Mouse (Mus musculus): ENCODE measurements around the gene Mau2. TPM values are rescaled to one million over a fixed set of nuclear protein-coding genes. Genes with fewer than 3 reads are reported as not detected.

Mau2 gene
- 10.1 TPM for polyA plus RNA-seq (2014; fragmentation: Illumina TruSeq; extraction: RNeasy Lipid Tissue Mini Kit (QIAGEN cat#74804); ENCODE audit: low read depth, low replicate concordance)

DNA sequence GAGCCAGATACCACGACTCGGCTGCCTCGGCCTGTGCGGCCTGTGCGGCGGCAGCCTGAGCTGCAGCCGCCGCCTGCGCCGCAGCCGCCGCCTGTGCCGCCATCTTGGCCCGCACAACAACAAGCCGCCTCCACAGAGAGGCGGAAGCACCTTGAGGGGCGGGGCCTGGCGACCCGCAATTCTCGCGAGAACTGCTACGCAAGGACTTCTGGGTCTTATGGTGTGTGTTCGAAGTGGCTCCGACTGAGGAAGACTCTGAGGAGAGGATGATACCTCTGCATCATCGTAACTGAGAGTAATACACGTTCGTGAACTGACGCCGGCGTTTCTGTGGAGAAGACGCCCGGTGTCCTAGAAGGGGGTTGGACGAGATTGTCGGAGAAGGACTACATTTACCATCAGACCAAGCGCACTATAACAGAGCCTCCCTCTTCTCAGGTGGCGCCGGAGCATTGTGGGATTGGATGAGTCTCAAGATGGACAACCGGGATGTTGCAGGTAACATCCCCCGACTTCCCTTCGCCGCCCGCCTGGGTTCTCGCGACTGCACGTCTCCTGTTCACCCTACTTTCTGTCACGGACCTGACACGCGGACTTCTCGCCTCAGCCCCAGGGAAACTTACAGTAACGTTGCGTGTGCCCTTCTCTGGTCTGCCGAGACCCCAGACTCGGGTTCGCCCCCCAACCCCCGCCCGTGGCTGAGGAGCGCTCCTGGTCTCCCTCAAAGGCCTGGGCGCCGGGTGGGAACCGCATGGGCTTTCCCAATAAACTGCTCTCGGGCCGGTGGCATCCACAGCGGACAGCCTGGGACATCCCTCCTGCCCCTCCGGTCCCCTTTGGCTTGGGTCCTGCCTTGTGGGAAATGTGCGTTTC is at the start of gene Mau2, which contains the start of gene Sugp1:
Gene Mau2 (minus strand): TSS at position 152 of the 873 bp plus-strand sequence.
Gene Sugp1 (plus strand): TSS at position 231 of the 873 bp plus-strand sequence.

DNA sequence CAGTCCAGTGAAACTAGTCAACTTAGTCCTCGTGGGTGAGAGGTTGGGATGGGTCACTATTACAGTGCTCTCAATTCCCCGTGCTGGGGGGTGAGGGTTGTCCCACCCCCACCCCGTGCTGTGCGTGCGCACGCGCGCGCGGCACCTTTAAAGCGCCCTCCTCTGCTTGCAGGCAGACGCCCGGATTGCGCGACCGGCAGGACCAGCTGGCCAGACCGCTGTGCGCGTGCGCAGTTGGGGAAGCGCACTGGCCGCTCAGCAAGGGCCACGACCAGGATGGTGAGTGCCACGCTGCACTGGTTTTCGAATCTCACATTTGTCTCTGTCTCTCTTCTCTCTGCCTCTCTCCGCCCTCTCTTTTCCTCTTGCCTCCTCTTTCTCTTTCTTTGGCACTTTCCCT is 40.8 kb upstream of the Mau2 start, which contains the start of gene Hapln4:
Gene Hapln4 (plus strand): TSS at position 173 of the 400 bp plus-strand sequence.

DNA sequence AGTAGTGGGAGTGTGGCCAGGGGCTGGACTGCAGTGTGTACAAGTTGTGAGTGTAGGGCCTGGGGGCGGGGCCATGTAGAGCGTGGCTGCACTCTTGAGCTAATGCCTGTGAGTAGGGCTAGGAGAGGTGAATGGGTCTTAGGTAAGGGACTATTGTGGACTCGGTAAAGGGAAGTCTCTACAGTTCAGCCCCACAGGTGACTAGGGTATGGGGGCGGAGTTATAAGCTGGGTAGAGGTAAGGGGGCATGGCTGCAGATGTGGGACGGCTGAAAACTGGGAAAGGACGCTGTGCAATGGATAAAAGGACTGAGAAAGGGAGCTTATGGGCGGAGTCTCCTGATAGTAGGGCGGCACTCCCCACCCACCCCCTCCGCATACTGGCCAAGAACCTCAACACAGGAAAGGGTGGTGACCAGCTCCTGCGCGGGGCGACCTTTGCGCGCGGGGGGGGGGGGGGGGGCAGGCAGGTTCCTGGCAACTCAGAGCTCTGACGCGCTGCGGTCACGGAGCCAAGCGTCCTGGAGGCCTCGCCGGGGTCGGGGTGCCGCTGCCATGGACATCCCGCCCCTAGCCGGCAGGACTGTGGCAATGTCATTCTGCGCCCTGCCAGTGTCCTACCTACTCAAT is 30.0 kb upstream of the Mau2 start, which contains the start of gene Tm6sf2:
Gene Tm6sf2 (plus strand): TSS at position 484 of the 629 bp plus-strand sequence.

DNA sequence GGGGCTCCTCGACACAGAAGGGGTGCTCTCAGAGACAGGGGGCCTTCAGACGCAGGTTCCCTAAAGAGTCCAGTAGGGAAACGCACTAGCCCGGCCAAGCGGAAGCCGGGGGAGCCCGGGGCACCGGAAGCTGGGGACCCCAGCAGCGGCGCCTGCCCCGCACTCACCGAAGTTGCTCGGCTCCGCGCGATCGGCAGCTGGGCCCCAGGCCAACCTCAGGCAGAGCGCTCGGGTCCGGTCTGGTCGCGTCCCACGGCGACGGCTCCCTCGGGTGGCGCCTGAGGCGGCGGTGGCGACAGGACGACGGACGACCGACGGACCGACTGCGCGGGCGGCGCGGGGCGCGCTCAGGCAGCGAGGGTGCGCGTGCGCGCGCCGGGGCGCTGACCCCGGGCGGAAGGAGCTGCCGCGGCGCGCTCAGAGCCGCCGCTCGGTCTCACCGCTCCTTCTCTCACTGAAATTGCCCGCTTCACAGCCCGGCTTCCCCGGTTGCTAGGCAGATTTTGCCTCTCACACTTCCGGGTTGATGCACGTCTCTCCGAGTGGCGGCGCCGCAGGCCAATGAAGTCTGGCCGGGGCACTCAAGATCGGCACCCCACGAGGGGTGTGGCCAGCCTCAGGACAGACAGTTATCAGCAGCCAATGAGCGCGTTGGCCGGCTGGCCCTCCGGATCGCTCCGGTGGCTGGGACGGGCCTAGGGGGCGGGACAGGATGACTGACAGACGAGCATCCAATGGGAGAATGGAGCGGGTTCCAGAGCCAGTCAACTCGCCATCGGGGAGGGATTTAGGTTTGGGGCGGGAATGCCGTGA is 46.6 kb downstream of the Mau2 start, which contains the start of gene Gatad2a:
Gene Gatad2a (minus strand): TSS at position 609 of the 813 bp plus-strand sequence.

Other genes starting within 250 kb of the Mau2 start
- gene Gmip, start 234.1 kb downstream of the Mau2 start, polyA plus RNA-seq (2014; fragmentation: Illumina TruSeq; extraction: RNeasy Lipid Tissue Mini Kit (QIAGEN cat#74804); ENCODE audit: low read depth, low replicate concordance) = 2.1 TPM
- gene Lpar2, start 220.3 kb downstream of the Mau2 start, polyA plus RNA-seq (2014; fragmentation: Illumina TruSeq; extraction: RNeasy Lipid Tissue Mini Kit (QIAGEN cat#74804); ENCODE audit: low read depth, low replicate concordance) = 1.9 TPM
- gene Pbx4, start 210.2 kb downstream of the Mau2 start, polyA plus RNA-seq (2014; fragmentation: Illumina TruSeq; extraction: RNeasy Lipid Tissue Mini Kit (QIAGEN cat#74804); ENCODE audit: low read depth, low replicate concordance) = not detected
- gene Cilp2, start 155.0 kb downstream of the Mau2 start, polyA plus RNA-seq (2014; fragmentation: Illumina TruSeq; extraction: RNeasy Lipid Tissue Mini Kit (QIAGEN cat#74804); ENCODE audit: low read depth, low replicate concordance) = not detected
- gene Tssk6, start 140.6 kb downstream of the Mau2 start, polyA plus RNA-seq (2014; fragmentation: Illumina TruSeq; extraction: RNeasy Lipid Tissue Mini Kit (QIAGEN cat#74804); ENCODE audit: low read depth, low replicate concordance) = not detected
- not detected for gene Ndufa13, start 140.2 kb downstream of the Mau2 start, polyA plus RNA-seq (2014; fragmentation: Illumina TruSeq; extraction: RNeasy Lipid Tissue Mini Kit (QIAGEN cat#74804); ENCODE audit: low read depth, low replicate concordance)
- not detected for gene Yjefn3, start 140.0 kb downstream of the Mau2 start, polyA plus RNA-seq (2014; fragmentation: Illumina TruSeq; extraction: RNeasy Lipid Tissue Mini Kit (QIAGEN cat#74804); ENCODE audit: low read depth, low replicate concordance)
- 12.7 TPM for gene Gatad2a, start 46.4 kb downstream of the Mau2 start, polyA plus RNA-seq (2014; fragmentation: Illumina TruSeq; extraction: RNeasy Lipid Tissue Mini Kit (QIAGEN cat#74804); ENCODE audit: low read depth, low replicate concordance)
- gene Sugp1, start 79 bp upstream of the Mau2 start, polyA plus RNA-seq (2014; fragmentation: Illumina TruSeq; extraction: RNeasy Lipid Tissue Mini Kit (QIAGEN cat#74804); ENCODE audit: low read depth, low replicate concordance) = 6.7 TPM
- gene Tm6sf2, start 30.2 kb upstream of the Mau2 start, polyA plus RNA-seq (2014; fragmentation: Illumina TruSeq; extraction: RNeasy Lipid Tissue Mini Kit (QIAGEN cat#74804); ENCODE audit: low read depth, low replicate concordance) = not detected
- not detected for gene Hapln4, start 40.7 kb upstream of the Mau2 start, polyA plus RNA-seq (2014; fragmentation: Illumina TruSeq; extraction: RNeasy Lipid Tissue Mini Kit (QIAGEN cat#74804); ENCODE audit: low read depth, low replicate concordance)
- gene Ncan, start 78.1 kb upstream of the Mau2 start, polyA plus RNA-seq (2014; fragmentation: Illumina TruSeq; extraction: RNeasy Lipid Tissue Mini Kit (QIAGEN cat#74804); ENCODE audit: low read depth, low replicate concordance) = not detected
- gene Nr2c2ap, start 88.6 kb upstream of the Mau2 start, polyA plus RNA-seq (2014; fragmentation: Illumina TruSeq; extraction: RNeasy Lipid Tissue Mini Kit (QIAGEN cat#74804); ENCODE audit: low read depth, low replicate concordance) = 1.6 TPM
- 0.52 TPM for gene Rfxank, start 96.4 kb upstream of the Mau2 start, polyA plus RNA-seq (2014; fragmentation: Illumina TruSeq; extraction: RNeasy Lipid Tissue Mini Kit (QIAGEN cat#74804); ENCODE audit: low read depth, low replicate concordance)
- gene Borcs8, start 96.8 kb upstream of the Mau2 start, polyA plus RNA-seq (2014; fragmentation: Illumina TruSeq; extraction: RNeasy Lipid Tissue Mini Kit (QIAGEN cat#74804); ENCODE audit: low read depth, low replicate concordance) = 11.1 TPM
- not detected for gene Mef2b, start 97.0 kb upstream of the Mau2 start, polyA plus RNA-seq (2014; fragmentation: Illumina TruSeq; extraction: RNeasy Lipid Tissue Mini Kit (QIAGEN cat#74804); ENCODE audit: low read depth, low replicate concordance)
- gene Tmem161a, start 129.6 kb upstream of the Mau2 start, polyA plus RNA-seq (2014; fragmentation: Illumina TruSeq; extraction: RNeasy Lipid Tissue Mini Kit (QIAGEN cat#74804); ENCODE audit: low read depth, low replicate concordance) = 7.5 TPM
- gene Slc25a42, start 169.6 kb upstream of the Mau2 start, polyA plus RNA-seq (2014; fragmentation: Illumina TruSeq; extraction: RNeasy Lipid Tissue Mini Kit (QIAGEN cat#74804); ENCODE audit: low read depth, low replicate concordance) = 3.5 TPM
- 5.9 TPM for gene Sugp2, start 191.5 kb upstream of the Mau2 start, polyA plus RNA-seq (2014; fragmentation: Illumina TruSeq; extraction: RNeasy Lipid Tissue Mini Kit (QIAGEN cat#74804); ENCODE audit: low read depth, low replicate concordance)
- 0.29 TPM for gene Armc6, start 191.7 kb upstream of the Mau2 start, polyA plus RNA-seq (2014; fragmentation: Illumina TruSeq; extraction: RNeasy Lipid Tissue Mini Kit (QIAGEN cat#74804); ENCODE audit: low read depth, low replicate concordance)
- not detected for gene Homer3, start 240.1 kb upstream of the Mau2 start, polyA plus RNA-seq (2014; fragmentation: Illumina TruSeq; extraction: RNeasy Lipid Tissue Mini Kit (QIAGEN cat#74804); ENCODE audit: low read depth, low replicate concordance)

All from adrenal gland, adult 10 weeks (tissue).